Mouse (Mus musculus) kidney, postnatal 36 days (tissue): ENCODE results near the gene Rab14.
A peak's percentile ranks its signal among the peaks of the same experiment; 100 is the strongest.

Source experiments
- DNase-seq, 2 experiments: peaks; one replicate each; pipeline ENCODE4 v3.0.0; 2021 to 2022; ENCODE audit warnings: mixed read lengths in 2 of 2

Rab14 gene

DNA sequence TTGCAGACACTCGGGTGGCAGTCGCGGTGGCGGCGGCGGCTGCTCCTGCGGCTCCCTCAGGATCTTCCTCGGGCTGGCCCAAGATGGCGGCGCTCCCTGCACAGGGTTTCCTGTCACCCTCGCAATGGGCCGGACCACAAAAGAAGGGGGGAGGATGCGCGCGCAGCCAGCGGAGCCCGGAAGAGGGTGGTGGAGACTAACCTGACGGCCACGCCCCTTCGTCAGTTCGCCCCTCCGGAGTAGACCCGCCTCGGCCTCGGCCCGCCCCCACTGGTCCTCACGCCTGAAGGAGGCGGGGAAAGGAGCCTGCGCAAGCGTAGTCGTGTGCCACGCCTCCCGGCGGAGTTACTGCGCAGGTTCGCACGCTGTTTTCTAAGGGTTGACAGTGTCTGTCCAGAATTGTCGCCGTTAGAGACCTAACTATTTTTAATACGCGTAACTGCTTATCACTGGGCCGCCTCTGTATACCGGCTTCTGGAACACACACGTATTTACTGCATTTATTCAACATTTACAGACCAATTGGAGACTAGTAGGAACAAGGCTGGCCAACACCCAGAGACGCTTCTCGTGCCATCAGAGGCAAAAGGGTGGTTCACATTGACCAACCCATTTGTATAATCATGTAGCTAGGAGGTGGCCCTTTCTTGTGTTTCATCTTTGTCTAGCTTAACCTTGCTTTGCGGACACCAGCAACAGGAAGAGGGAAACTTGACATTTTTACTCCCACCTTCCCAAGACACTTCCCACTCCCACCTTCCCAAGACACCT lies at the start of gene Rab14:
Gene Rab14, minus strand, starts transcription at position 223 of the 771 bp plus-strand sequence.
- DNase-seq, result peak; percentile 100

DNA sequence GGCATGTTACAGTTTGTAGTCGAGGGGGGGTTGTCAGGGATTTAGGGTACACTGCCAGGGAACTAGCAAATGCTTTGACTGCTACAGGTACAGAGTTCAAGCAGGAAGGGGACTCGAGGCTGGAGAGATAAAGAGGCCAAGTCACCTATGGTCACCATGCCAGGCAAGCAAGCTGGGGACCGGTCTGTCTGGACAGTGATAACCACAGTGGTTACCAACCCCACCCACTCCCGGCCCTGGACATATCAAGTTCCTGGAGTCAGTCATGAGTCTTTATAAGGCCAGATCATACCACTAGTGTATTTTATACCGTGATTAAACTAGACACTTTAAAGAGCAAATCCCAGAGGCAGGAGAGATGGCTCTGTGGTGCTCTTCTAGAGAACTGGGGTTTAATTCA lies 46.8 kb upstream of the Rab14 start:
- DNase-seq, result no peak

DNA sequence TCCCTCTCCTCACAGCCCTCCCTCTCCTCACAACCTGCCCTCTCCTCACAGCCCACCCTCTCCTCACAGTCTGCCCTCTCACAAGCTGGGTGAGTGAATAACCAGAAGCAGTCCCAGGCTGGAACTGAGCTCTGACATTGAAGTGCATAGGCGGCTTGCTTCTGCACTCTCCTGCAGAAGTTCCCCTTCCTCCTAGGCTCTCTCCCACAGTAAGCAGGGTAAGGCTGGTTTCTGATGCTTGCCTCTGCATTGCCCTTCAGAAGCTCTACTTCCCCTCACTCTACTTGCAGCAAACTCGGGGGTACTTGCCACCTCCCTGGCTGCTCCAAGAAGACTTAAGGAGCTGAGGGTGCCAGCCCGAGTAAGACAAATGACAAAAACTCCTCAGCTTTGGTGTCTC lies 43.3 kb upstream of the Rab14 start:
- no peak for DNase-seq

DNA sequence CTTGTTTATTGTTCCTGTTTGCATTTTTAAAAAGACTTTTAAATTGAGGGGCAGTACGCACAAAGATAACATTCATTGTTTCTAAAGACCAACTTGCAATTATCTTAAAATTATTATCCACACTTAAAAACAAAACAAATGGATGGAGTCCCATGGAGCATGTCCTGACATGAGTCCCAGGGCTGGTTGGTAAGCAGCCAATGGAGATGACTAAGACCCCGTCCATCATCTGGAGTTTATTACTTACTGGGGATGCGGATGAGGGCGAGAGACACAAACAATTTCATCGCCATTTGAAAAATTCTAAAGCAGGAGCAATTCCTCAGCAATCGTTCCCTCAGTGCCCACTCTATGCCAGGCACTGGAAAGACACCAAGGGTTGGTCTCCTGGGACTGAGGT lies 34.1 kb upstream of the Rab14 start:
- DNase-seq, result no peak

DNA sequence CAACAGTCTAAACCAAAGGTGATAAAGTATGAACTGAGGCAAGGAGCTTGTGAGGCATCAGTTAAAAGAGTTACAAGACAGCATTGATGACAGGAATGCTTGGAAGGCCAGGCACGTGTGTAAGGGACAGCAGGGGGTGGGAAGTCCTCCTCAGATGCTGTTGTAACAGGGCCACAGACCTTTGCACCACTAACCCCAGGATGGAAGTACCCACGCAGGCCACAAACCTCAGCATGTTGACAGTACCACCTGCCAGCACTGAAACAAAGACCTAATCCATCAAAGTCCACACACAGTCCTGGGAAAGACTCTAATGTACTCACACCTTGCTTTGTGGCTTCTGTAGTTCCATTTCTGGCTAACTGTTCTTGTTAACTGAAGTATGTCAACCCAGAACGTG lies 33.0 kb upstream of the Rab14 start:
- no peak for DNase-seq

DNA sequence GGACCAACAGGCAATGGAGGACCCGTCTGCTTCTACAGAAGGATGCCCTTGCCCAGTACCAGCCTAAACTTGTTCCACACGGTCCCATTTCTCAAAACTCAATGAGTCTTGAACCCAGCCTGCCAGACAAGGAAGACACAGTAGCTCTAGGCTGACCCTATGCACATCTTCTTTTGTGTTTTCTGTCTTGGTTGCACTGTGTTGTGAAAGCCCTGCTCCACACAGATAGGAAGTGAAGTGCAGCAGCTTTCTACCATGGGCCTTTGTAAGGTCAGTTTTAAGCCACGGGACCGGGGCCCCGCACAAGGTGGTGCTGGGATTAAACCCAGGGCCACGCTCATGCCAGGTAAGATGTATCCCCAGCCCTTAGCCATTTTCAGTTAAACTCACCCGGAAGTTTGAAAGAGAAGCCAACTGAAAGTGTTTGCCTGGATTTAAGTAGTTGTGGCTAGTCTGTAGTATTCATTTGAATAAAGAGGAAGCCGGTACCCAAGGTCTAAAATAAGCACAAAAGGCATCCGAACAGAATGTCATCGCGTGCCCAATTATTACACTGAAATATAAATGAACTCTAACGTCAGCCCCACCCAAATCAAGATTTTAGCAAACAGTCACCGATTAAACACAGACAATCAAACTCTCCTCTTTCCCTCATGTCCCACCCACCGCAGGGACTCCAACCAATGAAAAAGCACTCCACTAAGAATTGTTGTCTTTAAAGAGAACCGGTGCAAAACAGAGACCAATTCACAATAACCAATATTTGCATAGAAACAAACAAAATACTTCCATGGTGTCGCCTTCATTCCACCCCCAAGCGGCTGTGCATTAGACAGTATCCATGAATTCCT lies 31.9 kb upstream of the Rab14 start:
- DNase-seq, result no peak

DNA sequence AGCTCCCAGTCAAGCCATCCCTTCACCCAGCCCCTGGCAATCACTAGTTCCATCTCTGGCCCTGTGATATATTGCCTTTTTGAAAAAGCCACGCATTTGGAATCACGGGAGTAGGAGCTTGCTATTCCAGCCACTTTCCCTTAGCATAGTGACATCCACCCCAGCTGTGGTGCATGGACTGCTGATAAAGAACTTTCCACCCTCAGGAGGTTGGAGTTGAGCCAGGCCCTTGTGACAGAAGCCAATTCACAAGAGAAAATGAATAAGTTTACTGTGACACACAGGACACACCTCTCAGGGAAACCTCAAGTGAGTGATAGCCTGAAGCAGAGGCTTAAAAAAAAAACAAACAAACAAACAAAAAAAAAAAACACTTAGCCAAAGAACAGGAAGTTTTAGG lies 31.0 kb upstream of the Rab14 start:
- DNase-seq, result peak; percentile 63 to 76

DNA sequence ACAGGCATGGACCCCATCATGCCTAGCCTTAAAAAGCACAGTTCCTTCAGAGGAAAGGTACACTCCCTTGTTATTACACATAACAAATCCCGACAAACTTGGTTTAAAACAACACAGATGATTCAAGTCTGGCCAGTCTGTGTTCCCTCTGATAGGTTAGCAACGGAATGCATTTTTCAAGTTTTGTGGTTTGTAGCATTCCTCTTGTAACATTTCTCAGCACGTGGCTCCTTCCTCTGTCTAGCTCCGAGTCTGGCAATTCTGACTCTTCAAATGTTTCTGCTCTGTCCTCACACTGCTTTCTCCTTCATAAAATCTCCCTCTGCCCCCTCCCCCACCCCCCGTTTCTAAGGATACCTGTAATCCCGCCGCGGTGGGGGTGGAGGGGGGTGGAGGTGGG lies 29.3 kb upstream of the Rab14 start:
- no peak for DNase-seq

DNA sequence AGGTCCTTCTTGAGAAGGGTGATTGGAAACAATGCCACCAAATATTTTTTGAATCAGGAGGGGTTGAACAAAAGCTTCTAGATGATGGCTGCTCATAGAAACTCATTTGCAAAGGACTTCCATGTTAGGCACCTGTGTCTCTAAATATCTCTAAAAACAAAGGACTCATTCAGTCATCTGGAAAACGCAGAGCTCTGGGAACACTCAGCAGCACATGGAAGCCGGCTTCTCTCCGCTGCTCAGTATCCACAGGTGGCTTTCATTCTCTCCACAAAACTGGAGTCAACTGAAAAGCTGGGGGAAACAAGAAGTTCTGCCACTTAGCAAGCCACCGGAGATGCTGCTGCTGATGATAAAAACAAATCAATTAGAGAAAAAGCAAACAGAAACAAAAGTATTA lies 27.2 kb upstream of the Rab14 start:
- no peak for DNase-seq

DNA sequence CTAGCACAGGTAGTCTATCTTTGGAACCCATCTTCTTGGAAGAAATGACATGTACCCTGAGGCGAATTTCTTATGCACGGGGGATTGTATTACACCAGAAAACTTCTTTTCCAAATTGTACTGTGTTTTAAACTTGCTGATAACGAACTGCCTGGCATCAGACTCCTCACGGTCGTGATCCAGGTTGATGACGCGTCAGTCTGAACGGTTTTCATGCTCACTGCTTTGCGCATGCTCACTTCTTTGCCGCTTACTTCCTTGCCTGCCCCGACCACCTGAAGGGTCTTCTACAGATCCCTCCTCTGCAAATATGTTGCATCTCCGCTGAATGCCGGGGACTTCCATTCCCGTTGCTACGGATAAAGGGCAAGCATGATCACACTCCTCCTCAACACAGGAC lies 23.4 kb upstream of the Rab14 start:
- DNase-seq, result no peak

DNA sequence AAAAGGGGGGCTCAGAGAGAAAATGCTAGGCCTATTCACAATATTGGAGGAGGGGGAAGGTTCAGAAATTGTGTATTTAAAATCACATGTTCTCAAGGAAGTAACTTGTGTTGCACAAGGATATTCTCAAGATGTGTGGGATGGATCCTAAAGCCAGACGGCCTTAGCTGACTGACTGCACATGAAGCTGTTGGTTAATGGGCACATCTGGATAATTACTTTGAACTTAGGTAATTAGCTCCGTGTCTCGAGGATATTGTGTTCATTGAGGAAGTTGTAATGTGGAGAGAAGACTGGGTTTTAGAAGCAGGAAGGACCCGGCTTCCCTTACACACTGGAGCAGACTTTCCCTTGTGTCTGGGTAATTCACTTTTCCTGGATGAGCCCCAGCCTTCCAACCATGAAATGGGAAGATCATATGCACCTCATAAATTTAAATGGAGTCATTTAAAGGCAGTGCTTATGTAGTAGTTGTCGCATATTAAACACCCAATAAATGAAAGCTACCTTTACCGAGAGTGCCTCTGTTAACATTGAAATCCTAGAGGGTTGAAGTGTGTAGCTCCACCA lies 22.0 kb upstream of the Rab14 start:
- no peak for DNase-seq

DNA sequence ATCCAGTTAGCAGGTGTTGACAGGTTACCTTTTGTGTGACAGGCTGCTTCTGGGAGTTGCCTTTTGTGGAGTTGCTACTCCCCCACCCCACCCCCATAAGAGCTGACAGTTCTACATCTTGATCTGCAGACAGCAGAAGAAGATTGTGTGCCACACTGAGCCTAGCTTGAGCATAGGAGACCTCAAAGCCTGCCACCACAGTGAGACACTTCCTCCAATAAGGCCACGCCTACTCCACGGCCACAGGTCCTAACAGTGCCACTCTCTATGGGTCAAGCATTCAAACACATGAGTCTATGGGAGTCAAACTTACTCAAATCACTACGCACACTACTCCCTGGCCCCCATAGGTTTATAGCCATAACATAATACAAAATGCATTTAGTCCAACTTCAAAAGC lies 17.8 kb upstream of the Rab14 start:
- DNase-seq, result no peak

DNA sequence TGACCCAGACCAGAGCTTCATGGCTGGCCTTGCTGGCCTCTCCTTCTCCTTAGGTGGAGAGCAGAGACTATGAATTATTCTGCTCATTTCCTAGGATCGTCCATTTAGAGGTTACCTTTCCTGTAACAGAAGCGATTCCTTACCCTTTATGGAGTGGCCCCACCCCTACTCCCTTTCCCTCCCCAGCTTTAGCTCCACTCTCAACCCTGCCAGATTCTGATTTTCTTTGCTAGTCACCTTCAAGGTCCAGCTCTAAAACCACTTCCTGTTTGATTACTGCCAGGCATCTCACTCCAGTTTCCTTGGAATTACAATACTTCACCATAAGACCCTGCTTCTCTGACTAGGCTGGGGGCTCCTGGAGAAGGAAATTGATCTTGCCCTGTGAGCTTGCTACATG lies 15.8 kb upstream of the Rab14 start:
- DNase-seq, result no peak

DNA sequence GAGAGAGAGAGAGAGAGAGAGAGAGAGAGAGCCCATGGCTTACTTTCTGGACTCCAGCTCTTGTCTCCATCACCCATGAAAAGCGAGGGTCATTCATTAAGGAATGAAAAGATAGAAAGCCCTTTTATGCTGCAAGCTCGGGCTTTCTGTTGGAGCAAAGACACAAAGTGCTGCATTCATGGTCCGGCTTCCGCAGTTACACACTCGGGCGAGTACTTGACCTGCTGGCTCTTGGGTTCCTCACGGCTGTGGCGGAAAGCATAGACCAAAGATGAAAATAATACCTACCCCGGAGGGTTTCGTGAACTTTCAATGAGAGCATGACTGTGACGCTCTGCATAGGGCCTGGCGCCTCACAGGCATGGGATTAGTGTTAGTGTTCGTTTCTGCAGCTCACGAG lies 14.4 kb upstream of the Rab14 start:
- DNase-seq, result peak; percentile 35 to 46

DNA sequence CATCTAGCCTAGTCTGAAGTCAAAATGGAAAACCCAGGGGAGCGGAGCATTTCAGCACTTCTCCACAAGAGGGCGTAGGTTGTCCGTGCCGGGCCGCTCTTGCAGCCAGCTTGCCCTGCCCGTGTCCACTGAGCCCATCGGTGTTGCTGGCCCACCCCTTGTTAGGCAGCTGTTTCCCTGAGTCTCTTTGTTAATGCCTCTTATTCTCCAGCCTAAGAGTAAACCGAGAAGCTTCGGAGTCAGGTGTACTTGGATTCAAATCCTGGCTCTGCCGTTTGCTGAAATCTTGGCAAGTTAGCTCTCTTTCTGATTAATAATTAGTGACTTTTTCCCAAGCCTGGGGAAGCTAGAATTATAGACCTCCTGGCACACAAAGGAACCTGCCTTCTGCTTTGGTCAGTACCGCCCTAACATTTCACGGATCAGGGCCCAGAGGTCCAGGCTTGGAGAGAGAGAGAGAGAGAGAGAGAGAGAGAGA lies 14.0 kb upstream of the Rab14 start:
- peak; percentile 88 for DNase-seq

DNA sequence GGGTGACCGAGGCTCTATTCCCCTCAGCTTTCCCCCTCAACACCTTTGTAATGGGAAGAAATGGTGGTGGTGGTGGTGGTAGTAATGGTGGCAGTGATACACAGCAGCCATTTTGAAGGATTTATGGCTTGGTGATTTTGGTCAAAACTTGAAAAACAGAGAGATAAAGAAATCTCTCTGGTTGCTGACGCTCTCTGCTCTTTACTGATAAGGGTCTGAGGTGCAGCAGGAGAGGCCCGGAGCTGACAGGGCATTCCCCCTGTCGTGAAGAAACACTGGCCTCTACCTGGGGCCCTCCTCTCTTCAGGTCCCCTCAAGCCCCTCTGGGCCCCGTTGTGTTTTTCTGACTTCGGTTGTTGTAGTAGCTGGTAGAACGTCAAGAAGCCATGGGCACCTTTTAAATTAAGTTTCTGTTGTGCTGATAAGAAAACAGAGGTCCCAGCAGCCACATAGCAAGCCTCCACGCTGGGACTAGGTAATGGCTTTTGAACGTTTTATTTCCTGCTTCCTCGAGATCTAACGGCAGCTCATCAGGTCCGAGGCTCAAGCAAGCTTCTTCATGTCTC lies 12.5 kb upstream of the Rab14 start:
- DNase-seq, result no peak

DNA sequence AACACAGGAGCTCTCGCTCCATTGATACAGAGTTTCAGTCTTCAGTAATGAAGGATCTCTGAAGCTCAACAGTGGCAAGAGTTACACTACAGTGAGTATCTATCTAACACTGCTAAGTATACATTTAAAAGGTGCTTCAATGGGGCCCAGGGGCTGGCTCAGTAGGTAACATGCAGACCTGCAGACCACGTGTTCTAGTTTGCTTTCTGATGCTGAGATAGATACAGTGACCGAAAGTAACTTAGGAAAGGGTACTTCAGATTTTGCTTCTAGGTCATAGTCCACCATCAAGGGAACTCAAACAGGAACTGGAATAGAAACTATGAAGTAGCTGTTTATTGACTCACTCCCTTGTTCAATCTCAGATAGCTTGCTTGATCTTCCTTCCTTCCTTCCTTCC lies 10.8 kb upstream of the Rab14 start:
- DNase-seq, result no peak

DNA sequence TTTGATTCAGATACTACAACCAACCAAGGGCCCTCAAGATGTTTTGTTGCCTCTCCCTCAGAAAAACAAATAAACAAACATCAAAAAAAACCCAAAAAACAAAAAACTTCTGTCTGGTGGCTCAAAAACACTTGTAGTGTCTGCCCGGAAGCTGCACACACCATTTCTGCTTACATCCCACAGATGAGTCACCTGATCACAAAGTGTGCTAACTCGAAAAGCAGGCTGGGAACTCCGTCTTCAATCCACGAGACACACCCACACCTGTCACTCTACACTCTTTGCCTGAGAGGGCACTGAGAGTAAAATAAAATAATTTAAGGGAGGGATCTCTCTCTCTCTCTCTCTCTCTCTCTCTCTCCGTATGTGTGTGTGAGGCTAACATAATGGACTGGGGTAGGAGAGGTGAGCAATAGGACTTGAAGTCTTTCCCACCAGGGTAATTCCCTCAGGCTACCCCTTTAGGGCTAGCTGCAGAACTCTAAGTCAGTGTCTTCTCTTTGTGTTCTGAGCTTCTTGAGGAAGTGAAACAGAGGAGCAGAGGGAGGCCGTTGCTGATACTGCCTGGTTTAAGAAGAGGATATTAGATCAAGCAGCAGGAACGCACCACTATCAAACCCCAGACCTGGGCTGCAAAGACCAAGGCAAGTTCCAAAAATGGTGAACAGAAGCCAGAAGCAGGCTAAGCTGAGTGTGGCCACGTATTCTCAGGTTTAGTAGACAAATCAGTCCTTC lies 8.2 kb upstream of the Rab14 start:
- DNase-seq, result no peak

DNA sequence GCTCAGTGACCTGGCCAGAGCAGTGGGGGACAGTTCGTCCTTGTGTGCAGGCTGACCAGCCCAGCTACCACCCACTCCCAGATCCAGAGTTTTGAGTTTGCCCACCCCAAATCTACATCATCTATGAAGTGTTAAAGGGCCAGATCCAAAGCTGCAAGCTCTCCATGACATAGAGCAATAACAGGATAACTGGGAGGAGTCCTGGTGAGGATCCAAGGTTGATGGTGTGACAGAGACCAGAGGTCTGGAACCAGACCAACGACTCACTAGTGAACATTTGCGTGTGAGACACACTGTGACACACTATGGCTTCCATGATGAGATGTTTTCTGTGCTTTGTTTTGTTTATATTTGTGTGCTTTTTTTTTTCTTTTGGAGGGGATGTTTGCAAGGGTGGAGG lies 7.1 kb upstream of the Rab14 start:
- no peak for DNase-seq

DNA sequence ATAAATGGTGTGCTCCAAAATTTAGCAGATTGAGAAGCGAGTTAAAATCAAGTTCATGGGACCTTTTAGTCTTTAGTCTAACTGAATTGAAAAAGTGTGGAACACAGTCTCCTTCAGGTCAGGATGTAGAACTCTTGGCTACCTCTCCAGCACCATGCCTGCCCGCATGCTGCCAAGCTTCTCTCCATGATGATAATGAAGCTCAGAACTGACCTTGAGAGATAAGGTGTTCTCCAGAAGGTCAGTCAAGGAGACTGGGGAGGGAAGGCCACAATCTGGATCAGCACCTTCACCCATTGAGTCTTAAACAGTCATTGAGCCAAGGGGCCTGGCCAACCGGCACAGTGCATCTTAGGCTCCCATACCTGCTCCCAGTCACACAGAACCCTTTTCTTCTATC lies 5.8 kb upstream of the Rab14 start:
- DNase-seq, result no peak

DNA sequence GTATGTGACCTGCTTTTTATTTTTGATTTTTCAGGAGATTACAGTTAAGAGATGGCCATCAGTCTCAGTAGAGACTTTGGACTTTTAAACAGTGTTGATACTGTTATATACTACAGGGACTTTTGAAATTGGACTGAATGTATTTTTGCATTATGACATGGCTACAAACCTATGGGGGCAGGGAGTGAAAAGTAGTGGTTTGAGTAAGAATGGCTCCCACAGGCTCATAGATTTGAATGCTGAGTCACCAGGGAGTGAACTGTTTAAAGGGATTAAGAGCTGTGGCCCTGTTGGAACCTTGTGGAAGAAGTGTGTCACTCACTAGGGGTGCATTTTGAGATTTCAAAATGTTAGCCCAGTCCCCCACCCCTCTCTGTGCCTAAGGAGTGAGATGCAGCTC lies 2.8 kb upstream of the Rab14 start:
- DNase-seq, result no peak

DNA sequence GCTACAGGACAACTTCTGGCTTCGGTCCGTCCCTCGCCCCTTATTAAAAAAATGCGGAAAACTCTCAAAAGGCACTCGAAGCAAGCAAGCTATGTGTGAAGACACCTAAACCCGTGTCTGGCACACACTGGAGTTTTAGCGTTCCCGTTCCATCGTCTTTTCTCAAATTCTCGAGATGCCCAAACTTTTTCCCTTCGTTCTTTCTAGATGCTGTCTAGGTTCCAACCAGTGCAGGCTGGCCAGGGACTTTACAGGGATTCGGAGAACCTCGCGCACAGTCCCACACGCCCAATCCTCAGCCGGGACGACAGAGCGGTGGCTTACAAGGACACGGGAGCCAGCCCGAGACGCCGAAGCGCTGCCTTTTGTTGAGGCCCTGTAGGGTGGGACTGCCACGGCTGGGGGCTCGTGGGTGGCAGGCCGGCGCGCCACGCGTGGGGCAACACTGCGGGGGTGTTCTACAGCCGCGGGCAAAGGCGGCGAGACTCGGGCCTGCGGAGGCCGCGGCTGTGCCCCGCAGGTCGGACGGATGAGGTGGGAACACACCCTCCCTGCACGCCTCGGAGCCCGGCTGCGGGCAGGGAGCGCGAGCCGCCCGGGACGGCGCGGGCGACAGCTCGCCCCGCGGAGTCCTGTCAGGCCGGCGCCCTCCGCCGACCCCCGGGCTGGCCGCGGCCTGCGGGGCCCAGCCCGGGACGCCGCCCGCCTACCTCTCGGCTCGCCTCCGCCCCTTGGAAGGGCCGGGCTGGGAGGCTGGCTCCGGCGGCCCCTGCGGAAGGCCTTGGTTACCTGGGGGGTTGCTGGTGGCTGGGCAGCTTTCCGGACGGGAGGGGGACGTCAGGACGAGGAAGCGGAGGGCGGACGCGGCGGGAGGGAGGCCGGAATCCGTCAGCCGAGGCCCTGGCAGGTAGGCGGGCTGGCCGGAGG lies 686 bp downstream of the Rab14 start:
- peak; percentile 24 to 50 for DNase-seq
